Mouse (Mus musculus) megakaryocyte, adult 5-6 weeks (primary cell): ENCODE data around the gene Ddx3x. TPM values are rescaled to one million over a fixed set of nuclear protein-coding genes. Genes with fewer than 3 reads are reported as not detected.
A peak's percentile ranks its signal among the peaks of the same experiment; 100 is the strongest.
"Not testable (repeated sequence)": the region's sequence is repeated elsewhere in the genome, so short reads cannot be mapped to it uniquely, and the experiment has no call there.

Experiments used
- ATAC-seq: 2 replicates; pipeline ENCODE4 v1.8.0; 2016; ENCODE audit warnings: mild to moderate bottlenecking, inconsistent platforms; ENCODE audit not compliant: poor library complexity, severe bottlenecking
- total RNA-seq, 2 experiments: library from RNA; stranded (forward) in 1 of 2; stranded (reverse) in 1 of 2; fragments of 153-499, 151-499 nt in 1 of 2; fragments of 221-1000, 200-1000 nt in 1 of 2; gene quantifications; 2 replicates each; pipeline versions ENCODE4 v1.2.3 to v1.2.4; 2015 to 2017

Ddx3x gene
- total RNA-seq (2015), result 177 and 179 TPM in 2 replicates
- 384 and 435 TPM in 2 replicates for total RNA-seq (2017)

DNA sequence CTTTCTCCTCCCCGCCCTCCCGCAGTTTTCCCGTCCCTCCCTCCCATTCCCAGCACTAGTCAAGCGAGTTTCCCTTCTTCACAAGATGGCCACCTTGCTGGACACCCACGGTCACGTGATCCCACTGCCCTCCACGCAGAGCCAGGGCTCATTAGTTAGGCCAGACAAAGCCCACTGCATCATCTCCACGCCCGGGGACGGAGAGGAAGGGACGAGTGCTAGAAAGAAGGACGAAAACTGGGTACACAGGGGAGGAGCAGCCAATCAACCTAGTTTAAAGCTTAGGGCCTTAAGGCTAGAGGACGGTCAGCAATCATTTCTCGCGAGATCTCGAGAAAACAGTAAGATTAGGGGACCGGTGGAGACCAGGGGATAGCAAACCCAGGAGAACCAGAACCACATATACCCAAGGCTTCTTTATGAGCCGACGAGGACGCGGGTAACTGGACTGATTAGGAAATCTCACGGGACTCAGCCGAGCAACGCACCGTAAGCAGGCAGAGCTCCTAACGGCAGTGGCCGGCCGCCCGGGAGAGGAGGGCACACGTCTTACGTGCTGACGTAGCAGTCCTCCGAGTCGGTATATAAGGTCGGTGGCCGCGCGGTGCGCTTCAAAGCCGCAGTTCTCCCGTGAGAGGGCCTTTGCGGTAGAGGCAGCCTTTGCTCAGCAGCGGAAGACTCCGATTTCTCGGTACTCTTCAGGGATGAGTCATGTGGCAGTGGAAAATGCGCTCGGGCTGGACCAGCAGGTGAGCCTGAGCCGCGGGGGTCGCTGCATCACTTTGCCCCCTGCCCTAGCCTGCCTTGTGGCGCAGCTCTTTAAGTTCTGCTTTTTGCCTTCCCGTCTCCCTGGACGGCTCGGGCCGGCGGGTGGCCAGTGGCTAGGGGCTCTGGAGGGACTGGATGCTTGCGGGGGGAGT lies at the start of gene Ddx3x:
TSS of gene Ddx3x (plus strand) at position 562 of the 920 bp plus-strand sequence.
- ATAC-seq, result peak; percentile 84

DNA sequence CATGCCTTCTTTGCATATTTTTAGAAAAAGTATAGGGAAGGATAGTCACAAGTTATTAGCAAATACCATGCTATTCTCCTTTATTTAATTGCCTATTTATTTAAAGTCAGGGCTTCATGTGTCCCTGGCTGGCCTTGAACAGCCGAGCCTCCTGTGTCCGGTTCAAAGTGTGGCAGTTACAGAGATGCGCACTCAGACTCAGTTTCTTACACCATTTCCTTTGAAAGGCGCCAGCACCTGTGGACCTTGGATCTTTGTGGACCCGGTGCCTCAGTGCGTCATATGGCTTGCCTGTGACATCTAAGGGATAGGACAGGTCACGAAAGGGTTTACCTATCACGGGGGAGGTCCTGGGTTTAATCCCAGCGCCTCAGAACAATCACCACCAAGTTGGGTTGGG lies 49.5 kb upstream of the Ddx3x start:
- ATAC-seq, result no peak

DNA sequence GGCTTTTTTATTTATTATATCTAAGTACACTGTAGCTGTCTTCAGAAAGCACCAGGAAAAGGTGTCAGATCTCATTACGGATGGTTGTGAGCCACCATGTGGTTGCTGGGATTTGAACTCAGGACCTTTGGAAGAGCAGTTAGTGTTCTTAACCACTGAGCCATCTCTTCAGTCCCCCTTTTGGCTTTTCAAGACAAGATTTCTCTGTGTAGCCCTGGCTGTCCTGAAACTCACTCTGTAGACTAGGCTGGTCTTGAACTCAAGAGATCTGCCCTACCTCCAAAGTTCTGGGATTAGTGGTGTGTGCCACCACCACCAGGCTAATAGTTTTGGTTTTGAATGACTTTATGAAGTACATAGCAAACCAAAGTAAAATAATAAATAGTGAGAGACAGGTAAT lies 47.9 kb upstream of the Ddx3x start:
- not testable (repeated sequence) for ATAC-seq

DNA sequence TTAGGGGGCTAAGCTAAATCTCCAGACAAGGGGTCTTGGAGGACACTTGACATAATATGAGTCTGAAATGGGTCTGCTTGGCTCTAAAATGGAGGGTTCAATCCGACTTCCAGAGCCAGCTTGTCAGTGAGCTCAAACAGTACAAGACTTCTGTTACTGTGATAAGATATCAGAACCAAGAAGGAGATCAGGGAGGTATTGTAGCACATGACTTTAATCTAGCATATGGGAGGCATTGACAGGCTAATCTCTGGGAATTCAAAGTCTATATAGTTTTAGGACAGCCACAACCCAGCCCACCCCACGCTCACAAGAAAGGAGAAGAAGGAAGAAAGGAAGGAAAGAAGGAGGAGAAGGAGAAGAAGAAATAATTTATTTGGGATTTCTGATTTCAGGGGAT lies 47.1 kb upstream of the Ddx3x start:
- ATAC-seq, result no peak

DNA sequence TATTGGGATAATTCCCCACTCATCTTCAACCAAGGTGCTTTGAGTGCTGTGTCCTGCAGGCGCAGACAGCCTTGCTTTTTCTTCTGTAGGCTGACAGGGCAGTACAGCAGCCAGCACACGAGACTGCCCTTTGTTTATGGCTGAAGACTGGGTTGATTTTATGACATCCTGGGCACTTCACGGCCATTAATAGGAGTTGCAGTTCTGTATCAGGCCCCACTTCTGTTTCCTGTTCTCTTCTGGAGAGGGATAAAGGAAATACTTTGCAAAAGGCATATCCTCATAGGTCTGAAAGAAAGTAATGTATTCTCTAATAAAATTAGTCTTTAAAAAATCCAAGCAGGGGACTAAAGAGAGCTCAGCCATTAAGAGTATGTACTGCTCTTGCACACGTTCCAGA lies 46.1 kb upstream of the Ddx3x start:
- ATAC-seq, result no peak

DNA sequence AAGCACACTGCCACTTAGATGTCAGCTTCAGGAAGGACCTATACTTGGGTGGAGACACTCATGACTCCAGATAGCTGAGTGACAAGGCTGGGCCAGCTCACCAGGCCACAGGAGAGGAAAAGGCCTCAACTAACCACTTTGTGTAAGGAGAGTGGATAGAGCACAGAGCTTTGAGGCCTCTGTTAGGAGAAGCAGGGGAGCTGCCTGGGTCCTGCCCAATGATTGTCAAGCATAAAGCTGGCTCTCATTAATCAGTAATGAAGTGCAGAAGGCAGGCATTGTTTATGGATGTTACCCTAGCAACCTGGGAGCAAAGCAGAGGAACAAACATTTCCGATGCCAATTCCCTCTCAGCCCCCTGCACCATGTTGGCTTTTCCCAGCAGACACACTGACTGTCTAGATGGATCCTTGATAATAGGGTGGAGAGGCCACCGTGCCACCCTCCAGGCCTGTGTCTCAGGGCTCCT lies 44.6 kb upstream of the Ddx3x start:
- no peak for ATAC-seq

DNA sequence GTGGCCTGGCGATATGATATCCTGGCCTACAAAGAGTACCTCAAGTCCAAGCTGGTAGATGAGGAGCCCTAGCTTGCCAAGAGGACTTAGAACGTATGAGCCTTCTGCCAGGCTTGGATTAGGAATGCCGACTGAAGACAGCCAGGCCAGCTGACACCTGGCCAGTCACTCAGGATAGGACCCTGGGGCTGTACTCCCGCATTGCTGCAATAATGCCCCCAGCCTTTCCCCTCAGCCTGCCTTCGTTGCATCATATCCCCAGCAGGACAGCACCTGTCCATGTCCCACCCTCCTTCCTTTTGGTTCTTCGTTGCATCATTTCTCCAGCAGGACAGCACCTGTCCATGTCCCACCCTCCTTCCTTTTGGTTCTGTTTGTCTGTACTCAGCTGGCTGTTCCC lies 41.3 kb upstream of the Ddx3x start:
- no peak for ATAC-seq

DNA sequence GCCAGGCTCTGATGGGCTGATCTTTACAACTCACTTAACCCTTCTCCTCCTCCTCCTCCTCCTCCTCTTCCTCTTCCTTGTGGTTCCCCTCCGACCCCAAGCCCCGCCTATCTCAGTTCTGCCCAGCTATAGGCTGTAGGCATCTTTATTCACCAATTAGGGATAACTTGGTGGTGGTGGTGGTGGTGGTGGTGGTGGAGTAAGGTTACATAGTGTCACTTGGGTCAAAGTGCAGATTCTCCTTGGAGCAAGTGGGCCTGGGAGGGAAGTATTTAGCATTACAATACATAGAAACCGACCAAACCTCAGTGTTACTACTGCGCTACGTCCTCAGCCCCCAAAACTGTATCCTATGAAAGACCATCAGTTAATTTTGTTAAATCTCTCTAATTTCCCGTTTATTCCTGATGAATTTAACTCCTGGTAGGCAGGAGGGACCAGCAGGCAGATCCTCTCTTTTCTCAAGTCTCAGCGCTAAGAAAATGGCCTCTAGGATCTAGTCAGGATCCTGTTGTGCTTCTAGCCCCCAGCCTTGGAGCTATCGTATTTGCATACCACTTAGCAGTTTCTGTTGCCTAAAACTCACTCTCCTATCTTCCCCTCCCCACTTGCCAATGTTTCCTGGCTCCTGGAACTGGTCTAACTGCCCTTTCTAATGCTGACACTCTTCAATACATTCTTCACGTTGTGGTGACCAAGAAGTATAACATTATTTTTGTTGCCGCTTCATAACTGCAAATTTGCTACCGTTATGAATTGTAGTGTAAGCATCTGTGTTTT lies 39.9 kb upstream of the Ddx3x start:
- ATAC-seq, result no peak

DNA sequence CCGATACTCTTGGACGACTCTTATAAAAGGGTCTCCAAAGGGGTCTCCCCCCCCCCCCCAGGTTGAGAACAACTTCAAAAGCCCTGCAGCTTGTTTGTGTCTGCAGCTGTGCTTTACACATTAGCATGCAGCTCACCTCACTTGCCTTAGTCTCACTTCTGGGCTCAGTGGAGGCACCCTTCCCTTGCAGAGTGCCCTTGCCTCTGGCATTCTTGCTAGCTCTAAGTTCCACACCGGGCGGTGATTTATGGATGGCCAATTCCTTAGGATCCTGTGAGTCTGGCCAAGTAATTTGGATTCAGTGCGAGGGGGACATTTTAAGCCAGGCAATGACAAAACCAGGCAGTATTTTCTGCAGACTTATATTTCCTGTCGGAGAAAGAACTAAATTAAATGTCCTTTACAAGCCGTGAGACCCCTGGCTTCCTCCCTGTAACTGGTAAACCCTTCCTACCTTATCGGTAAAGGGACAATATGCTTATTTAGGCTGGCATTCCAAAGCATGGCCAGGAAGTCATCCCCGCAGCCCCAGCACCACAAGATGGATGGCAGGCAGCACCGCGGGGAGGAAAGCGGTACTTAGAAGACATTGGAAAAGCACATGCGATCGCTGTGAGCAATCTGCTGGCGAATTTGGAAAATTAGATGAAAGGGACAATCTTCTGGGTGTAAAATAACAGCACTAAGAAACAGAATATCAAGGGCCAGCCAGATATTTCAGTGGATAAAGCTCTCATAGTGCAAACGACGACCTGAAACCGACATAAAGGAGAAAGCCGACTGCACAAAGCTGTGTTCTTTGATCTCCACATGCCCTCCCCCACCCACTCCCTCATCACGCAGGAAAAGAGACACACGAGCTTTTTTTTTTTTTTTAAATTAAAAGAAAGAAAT lies 39.1 kb upstream of the Ddx3x start:
- no peak for ATAC-seq

DNA sequence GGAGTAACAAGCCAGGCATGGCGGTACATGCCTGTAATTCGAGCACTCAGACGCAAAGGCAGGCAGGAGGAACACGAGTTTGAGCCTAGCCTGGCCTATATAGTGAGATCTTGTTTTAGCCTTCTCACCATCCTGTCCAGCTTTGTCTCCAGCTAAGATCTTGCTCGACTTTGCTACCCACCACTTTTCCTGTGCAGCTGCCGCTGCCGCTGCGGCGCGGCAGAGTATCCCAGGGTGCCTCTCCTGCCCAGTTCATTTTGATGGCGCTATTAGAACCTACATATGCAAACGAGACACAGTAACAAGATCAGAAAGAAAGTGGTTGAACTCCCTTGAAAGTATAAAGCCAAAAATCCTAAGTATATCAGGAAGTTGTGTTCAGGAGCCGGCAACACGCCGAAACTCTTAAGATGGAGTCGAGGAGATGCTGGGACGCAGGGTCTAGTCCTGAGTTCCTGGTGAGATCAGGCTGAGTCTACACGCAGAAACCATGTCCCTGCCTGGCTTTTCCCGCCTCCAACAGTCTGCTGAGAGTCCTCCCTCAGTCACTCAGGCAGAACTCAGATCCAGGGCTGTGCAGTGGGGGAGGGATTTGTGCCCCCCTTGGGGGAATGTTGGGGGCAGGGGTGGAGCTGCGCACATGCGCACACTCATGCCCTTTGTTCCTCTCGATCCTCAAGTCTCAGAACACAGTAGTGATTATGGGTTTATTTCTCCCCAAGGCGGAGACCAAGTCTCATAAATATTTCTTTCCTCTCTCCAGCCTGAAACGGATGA lies 38.3 kb upstream of the Ddx3x start:
- peak; percentile 78 for ATAC-seq

DNA sequence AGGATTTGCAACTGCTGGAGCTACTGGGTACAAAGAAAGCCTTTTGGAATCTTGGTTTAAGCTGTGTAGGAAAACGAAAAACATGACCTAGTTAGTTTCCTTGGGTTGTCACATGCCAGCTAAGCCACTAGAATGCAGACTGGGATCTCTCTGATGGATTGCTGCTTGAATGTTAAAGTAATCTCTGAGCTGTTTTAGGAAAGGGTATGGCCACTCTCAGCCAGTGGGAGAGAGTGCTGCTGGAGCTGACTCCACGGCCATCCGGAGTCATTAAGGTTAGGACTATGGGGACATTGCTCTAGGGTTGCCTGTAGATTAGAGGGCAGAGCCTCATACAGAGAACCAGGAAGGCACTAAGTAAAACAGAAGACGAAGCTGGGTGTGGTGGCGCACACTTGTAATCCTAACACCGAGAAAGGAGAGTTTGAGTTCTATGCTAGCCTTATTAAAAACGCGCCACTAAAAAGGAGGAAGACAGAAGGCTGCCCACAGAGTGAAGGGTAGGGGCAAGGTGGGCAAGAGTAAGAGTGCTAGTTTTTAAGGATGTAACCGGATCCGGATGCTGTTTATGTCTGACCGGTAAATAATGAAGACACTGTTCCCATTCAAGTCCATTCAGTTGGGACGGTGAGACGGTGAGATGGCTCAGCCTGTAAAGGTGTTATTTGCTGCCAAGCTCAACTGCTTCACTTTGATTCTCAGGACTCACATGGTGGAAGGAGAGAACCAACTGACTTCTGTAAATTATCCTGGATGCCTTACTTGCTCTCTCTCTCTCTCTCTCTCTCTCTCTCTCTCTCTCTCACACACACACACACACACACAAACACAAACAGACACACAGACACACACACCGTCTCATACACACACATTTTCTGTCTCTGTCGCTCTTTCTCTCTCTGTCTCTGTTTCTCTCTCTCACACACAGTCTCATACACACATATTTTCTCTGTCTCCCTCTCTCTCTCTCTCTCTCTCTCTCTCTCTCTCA lies 37.3 kb upstream of the Ddx3x start:
- ATAC-seq, result peak; percentile 54

DNA sequence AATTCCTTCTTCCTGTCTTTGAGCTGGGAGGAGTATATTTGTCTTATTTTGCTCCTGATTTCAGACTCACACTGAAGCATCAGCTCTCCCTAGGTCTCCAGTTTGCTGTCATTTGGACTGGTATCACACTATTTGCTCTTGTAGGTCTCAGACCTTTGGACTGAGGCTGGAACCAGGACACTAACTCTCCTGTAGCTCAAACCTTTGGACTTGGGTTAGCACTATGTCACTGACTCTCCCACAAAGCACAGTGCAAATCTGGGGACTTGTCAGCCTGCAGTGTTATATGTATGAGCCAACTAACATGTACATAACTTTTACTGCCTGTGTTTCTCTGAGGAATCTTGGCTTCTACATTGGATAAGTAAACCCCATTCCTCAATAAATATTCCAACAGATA lies 36.2 kb upstream of the Ddx3x start:
- no peak for ATAC-seq

DNA sequence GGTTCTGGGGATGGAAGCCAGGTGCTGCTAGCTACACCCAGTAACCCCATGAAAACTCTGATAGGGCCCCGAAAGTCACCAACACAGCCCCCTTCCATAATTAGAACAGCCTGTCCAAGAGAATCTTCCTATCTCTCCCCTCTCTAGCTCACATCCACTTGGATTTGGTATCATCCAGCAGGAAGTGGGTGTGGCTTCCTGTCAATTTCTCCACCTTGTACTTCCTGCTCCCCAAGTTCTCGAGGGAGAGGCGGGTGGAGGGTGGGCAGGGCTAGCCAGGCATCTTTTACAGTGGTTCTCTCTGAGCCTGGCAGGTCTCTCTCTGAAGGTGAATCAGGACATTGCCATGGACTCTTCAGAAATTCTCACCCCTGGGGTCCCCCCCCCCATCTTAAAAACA lies 35.7 kb upstream of the Ddx3x start:
- no peak for ATAC-seq

DNA sequence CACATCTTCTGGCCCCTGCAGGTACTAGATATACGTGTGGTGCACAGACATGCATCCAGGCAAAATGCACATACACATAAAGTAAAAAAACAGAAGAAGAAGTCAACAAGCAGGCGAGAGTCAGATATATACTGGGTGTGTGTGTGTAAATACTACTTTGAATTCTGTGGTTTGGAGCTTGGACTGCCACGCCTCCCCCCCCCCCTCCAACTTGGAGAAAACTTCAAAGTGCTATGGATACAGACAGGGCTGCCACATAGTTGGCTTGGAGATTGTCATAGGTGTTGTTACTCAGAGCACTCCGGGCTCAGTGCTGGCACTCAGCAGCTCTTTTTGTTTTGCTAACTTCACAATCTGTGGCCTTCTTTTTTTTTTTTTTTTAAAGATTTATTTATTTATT lies 29.1 kb upstream of the Ddx3x start:
- no peak for ATAC-seq

DNA sequence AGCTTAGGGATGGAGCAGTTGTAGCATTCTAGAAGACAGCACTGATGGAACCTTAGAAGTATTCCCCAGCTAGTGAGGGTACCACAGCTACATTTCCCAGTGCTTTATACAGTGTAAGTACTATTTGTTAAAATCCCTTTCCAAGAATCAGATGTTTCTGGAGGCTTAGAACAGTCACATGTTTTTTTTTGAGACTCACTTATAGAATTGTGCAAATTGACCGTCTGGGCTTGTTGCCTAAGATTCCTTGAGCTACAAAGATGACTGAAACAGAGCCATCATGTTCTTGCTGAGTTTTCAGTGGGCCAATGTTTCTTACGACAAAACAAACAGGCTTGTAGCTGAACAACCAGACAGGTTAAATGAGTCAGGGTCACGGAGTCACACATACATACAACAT lies 26.5 kb upstream of the Ddx3x start:
- ATAC-seq, result no peak

DNA sequence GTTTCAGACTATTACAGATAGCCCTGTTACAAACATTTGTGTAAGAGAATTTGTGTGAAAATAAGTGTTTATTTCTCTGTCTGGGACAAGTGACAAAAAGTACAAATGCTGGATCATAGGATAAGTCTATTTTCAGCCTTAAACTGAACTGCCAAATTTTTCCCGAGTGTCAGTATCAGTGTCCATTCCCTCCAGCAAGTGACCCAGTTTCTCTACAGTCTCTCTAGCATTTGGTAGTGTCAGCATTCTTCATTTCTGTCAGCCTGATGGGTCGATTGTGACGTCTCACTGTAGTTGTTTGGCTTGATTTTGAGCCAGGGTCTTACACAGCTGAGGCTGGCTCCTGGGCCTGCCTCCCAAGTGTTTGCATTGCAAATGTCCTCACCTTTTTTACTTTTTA lies 17.4 kb upstream of the Ddx3x start:
- ATAC-seq, result no peak

DNA sequence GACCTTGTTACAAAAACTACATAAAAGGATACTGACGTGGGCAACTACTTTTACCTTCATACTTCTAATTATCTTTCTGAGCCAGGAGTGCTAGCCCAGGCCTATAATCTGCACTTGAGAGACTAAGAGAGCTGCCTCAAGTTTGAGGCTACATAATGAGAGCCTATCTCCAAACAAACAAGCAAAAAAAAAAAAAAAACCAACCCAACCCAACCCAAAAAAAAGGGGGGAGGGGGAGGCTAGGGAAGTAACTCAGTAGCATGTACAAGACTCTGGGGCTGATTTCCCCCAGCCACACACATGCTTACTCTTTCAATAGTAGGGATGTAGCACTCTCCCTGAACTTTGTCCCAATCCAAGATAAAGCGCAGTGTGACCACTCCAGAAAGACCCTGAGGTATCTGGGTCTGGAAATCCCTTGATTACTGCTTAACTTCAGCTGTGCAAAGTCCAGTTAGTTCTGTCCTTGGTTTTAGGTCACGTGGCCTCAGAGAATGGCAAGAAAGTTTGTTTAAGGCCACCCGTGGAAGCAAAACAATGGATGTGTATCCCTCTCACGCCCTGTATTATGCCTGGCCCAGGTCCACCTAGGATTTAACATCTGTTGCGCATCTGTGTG lies 5.1 kb upstream of the Ddx3x start:
- no peak for ATAC-seq

DNA sequence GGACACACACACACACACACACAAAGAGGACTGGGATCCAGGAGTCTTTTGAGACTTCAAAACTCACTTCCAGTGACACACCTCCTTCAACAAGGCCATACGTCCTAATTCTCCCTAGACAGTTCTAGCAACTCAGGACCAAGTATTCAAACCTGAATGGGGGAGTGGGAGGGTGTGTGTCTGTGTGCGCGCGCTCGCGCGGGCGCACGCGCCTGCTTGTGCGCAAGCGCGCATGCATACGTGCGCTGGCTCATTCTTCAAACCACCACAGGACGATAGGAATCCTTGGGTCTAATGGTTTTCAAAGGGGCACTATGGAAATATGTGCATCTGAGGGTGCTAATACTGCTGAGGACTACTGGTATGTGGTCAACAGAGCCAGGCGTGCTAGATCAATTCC lies 1.8 kb upstream of the Ddx3x start:
- no peak for ATAC-seq

DNA sequence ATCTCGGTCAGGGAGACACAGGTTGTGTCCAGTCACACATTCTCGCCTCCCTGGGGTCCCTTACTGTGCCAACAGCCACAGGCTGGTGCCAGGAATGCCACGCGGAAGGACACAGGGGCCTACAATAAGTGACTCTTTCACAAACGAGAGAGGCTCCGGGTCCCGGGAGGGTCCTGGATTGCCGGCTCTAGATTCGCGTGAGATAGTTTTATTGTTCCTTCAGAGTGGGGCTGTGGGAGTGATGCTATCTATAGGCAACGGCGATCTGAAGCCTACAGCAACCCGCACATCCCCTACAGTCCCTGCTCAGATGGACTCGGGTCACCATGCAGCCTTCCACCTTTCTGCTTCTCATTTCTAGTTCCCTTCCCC lies 747 bp upstream of the Ddx3x start:
- no peak for ATAC-seq
